Mouse (Mus musculus): ENCODE measurements around the gene Gm45711. TPM values are rescaled to one million over a fixed set of nuclear protein-coding genes. Genes with fewer than 3 reads are reported as not detected.

Gene Gm45711
- total and polyA plus RNA-seq, 3 experiments = not detected

DNA sequence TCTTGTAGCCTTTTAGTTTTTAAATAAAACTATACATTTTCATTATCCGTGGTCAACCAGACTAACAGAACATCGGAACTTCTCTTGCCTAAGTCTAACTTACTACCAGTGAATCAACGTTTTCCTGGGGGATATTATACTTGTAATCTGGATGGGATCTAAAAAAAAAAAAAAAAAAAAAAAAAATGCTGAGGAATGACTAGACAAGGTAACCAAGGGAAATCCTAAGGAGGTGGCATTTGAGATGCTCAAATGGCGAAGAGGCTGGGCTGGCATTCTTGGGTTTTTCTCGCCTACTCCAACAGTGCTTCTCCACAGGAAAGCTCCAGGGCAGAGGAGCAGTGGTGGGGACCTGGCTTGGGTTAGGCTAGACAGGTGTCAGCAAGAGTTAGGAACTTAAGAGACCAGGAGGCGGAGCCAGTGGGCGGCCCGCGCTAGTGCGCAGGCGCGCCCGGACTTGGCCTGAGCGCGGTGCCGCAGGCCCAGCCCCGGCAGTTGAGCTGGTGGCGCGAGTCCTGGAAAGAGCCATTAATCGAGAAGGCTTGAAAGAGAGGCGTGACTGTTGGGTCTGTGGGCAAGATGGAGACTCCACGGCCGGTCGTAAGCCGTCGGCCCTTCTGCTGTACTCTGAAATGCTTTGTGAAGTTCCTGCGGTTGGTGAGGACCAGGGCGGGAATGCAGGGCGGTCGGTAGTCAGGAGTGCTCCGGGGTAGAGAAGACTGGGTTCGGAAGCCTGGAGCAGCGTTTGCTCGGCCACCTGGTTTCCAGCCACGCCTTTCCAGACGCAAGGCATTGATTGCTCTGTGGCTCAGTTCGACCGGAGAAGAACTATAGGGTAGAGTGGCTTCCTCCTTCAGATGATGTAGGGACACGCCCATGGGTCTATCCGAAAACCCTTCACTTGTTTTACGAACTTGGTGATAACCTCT is 59.2 kb downstream of the Gm45711 start, which contains the start of gene Cklf (continued):
- TF ChIP-seq ETS1 (IDR thresholded peaks at IDR 0.05; ENCODE audit: low read depth, low read length) = no peak
- peak; percentile 67 for TF ChIP-seq MAX (IDR thresholded peaks at IDR 0.05; ENCODE audit: low read length)

DNA sequence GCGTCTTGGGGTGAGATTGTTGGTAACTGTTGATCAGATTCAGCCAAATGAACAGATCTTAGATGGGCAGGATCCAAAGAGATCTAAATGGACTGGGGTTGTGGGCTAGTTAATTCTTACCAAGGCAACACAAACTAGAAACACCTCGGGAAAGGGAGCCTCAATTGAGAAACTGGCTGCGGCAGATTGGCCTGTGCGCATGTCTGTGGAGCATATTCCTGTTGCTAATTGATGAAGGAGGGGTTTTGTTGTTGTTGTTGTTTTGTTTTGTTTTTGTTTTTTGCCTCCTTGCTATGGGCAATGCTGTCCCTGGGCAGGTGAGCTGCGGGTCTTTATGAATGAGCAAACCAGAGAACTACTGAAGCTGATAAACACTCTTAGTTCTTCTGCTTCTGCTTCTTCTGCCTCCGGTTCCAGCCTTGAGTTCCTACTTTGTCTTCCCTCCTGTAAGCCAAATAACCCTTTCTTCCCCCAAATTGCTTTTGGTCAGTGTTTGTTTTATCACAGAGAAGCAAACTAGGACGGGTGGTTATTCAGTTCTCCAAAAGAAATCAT is 60.4 kb downstream of the Gm45711 start:
- Histone ChIP-seq H3K36me3 (ENCODE audit: control insufficient read depth in 1 of 2, insufficient read depth in 2 of 2, low read length in 2 of 2) (peaks cover 0 to 17% of the 10 kb centered on the region in 2 experiments; a peak in 2 of 4 replicates), H3K4me1 (ENCODE audit: control insufficient read depth in 1 of 2, insufficient read depth in 2 of 2, low read length in 2 of 2) (peaks cover 8 to 31% of the 10 kb centered on the region in 2 experiments), H3K27ac (ENCODE audit: control insufficient read depth, low read depth, low read length) (peak overlapping the region; percentile 72), H3K9me3 (replicated peaks; ENCODE audit: insufficient read depth, low read length) (no peaks in the 10 kb centered on the region), H3K79me2 (ENCODE audit: control insufficient read depth, insufficient read depth, low read length, poor library complexity) (peaks cover 7% of the 10 kb centered on the region), H3K4me3 (ENCODE audit: control insufficient read depth in 1 of 2, insufficient read depth in 1 of 2, low read depth in 2 of 2, low read length in 2 of 2) (peak overlapping the region; percentile 75 to 90), H3K27me3 (ENCODE audit: control insufficient read depth in 1 of 2, insufficient read depth in 2 of 2, low read length in 2 of 2) (no peaks in the 10 kb centered on the region), H3K9ac (ENCODE audit: control insufficient read depth, low read depth, low read length, poor library complexity, severe bottlenecking) (peak overlapping the region; percentile 58)
- DNase-seq (ENCODE audit: low read depth, low spot score) = peak; percentile 69
- TF ChIP-seq ELF1 (IDR thresholded peaks at IDR 0.05; ENCODE audit: low read depth, low read length) (0 out of 2 replicates have a peak, but pooled peaks have one; percentile 11), MAZ (IDR thresholded peaks at IDR 0.05; ENCODE audit: low read depth, low read length) (0 out of 2 replicates have a peak, but pooled peaks have one; percentile 34), MYC (IDR thresholded peaks at IDR 0.05; ENCODE audit: low read depth, low read length) (peak; percentile 38; the same call in 1 of the 2 replicates), MAX (IDR thresholded peaks at IDR 0.05; ENCODE audit: low read length) (peak; percentile 60; the same call in 1 of the 2 replicates), SMC3 (IDR thresholded peaks at IDR 0.05; ENCODE audit: low read depth, low read length) (no peak), ZC3H11A (IDR thresholded peaks at IDR 0.05; ENCODE audit: low read depth, low read length) (peak; percentile 3; the same call in 1 of the 2 replicates), ZKSCAN1 (IDR thresholded peaks at IDR 0.05; ENCODE audit: low read depth, low read length) (0 out of 2 replicates have a peak, but pooled peaks have one; percentile 54), UBTF (IDR thresholded peaks at IDR 0.05; ENCODE audit: borderline replicate concordance, insufficient read depth, low read depth, low read length) (no peak), USF2 (IDR thresholded peaks at IDR 0.05; ENCODE audit: borderline replicate concordance in 1 of 2, insufficient read depth in 1 of 2, low read depth in 1 of 2, low read length in 2 of 2) (no peak), MYB (IDR thresholded peaks at IDR 0.05; ENCODE audit: low read depth, low read length) (0 out of 2 replicates have a peak, but pooled peaks have one; percentile 15), POLR2A (IDR thresholded peaks at IDR 0.05; ENCODE audit: control insufficient read depth in 1 of 2, insufficient read depth in 1 of 2, low read depth in 1 of 2, low read length in 2 of 2, poor library complexity in 1 of 2) (no peak), CHD2 (IDR thresholded peaks at IDR 0.05; ENCODE audit: low read length) (no peak), MXI1 (IDR thresholded peaks at IDR 0.05; ENCODE audit: low read depth, low read length) (no peak; the same call in none of the 2 replicates), MEF2A (IDR thresholded peaks at IDR 0.05; ENCODE audit: extremely low read depth, insufficient replicate concordance, low read depth, low read length, poor library complexity, severe bottlenecking) (no peak), ETS1 (IDR thresholded peaks at IDR 0.05; ENCODE audit: low read depth, low read length) (no peak), GABPA (IDR thresholded peaks at IDR 0.05; ENCODE audit: low read depth, low read length) (no peak), JUND (IDR thresholded peaks at IDR 0.05; ENCODE audit: low read depth, low read length) (0 out of 2 replicates have a peak, but pooled peaks have one; percentile 37), POLR2AphosphoS2 (IDR thresholded peaks at IDR 0.05; ENCODE audit: low read length) (no peak), TCF12 (IDR thresholded peaks at IDR 0.05; ENCODE audit: low read depth, low read length) (peak; percentile 27; the same call in 1 of the 2 replicates), ZNF384 (IDR thresholded peaks at IDR 0.05; ENCODE audit: low read depth, low read length) (peak; percentile 30; the same call in 1 of the 2 replicates), TBP (IDR thresholded peaks at IDR 0.05; ENCODE audit: low read depth, low read length) (peak; percentile 53; the same call in 1 of the 2 replicates), POLR2AphosphoS5 (IDR thresholded peaks at IDR 0.05; ENCODE audit: borderline replicate concordance, low read depth, low read length) (no peak), GATA1 (IDR thresholded peaks at IDR 0.05; ENCODE audit: low read depth, low read length) (0 out of 2 replicates have a peak, but pooled peaks have one; percentile 3), NELFE (IDR thresholded peaks at IDR 0.05; ENCODE audit: low read depth, low read length) (peak; percentile 35; the same call in 1 of the 2 replicates), ZMIZ1 (IDR thresholded peaks at IDR 0.05; ENCODE audit: low read depth, low read length) (0 out of 2 replicates have a peak, but pooled peaks have one; percentile 41), RAD21 (IDR thresholded peaks at IDR 0.05; ENCODE audit: low read depth, low read length) (no peak), E2F4 (IDR thresholded peaks at IDR 0.05; ENCODE audit: borderline replicate concordance, low read depth, low read length) (no peak), CTCF (IDR thresholded peaks at IDR 0.05 in 2 of 3, conservative IDR thresholded peaks at IDR 0.05 in 1 of 3; ENCODE audit: control insufficient read depth in 1 of 3, insufficient read depth in 1 of 3, low read depth in 2 of 3, low read length in 3 of 3, poor library complexity in 1 of 3, severe bottlenecking in 1 of 3) (no peak), MAFK (IDR thresholded peaks at IDR 0.05; ENCODE audit: borderline replicate concordance, low read depth, low read length) (no peak), CHD1 (IDR thresholded peaks at IDR 0.05; ENCODE audit: low read depth, low read length) (no peak; the same call in 1 of the 2 replicates), RCOR1 (IDR thresholded peaks at IDR 0.05; ENCODE audit: low read depth, low read length) (no peak)

Data from MEL (cell line).